Mouse (Mus musculus) kidney, postnatal 0 days (tissue): ENCODE results near the gene Exoc6b. TPM values are rescaled to one million over a fixed set of nuclear protein-coding genes. Genes with fewer than 3 reads are reported as not detected.

Experiments
- ATAC-seq: fragments of 200-750 bp; cut with Nextera tagmentation; replicated peaks from 2 replicates; pipeline ENCODE4 v1.8.0; 2017; ENCODE audit warnings: low read depth, moderate number of reproducible peaks, moderate TSS enrichment, moderate library complexity; ENCODE audit not compliant: low FRiP score
- DNase-seq: peaks from one replicate; pipeline ENCODE4 v3.0.0-alpha.2; 2016; ENCODE audit warnings: low spot score
- H3K27ac ChIP-seq: fragments of 300-500 bp; sonication (generic); 2 replicates; pipeline ENCODE4 v1.5.1; 2014; ENCODE audit warnings: mild to moderate bottlenecking
- H3K27me3 ChIP-seq: fragments of 300-500 bp; sonication (generic); 2 replicates; pipeline ENCODE4 v1.6.1; 2014; ENCODE audit warnings: low read length, mixed read lengths; ENCODE audit not compliant: insufficient read depth
- H3K36me3 ChIP-seq: fragments of 300-500 bp; sonication (generic); 2 replicates; pipeline ENCODE4 v1.6.1; 2014; ENCODE audit warnings: low read length, mixed read lengths; ENCODE audit not compliant: insufficient read depth
- H3K4me1 ChIP-seq: fragments of 300-500 bp; sonication (generic); replicated peaks from 2 replicates; pipeline ENCODE4 v1.6.1; 2014; ENCODE audit warnings: antibody characterized with exemption, low read length, mixed read lengths; ENCODE audit not compliant: insufficient read depth
- H3K4me2 ChIP-seq: fragments of 300-500 bp; sonication (generic); 2 replicates; pipeline ENCODE4 v1.6.1; 2014; ENCODE audit warnings: mild to moderate bottlenecking, low read length, moderate library complexity, mixed read lengths
- H3K4me3 ChIP-seq: fragments of 300-500 bp; sonication (generic); replicated peaks from 2 replicates; pipeline ENCODE4 v1.5.1; 2014; ENCODE audit warnings: low read depth, low read length
- H3K9ac ChIP-seq: fragments of 300-500 bp; sonication (generic); 2 replicates; pipeline ENCODE4 v1.6.1; 2014; ENCODE audit warnings: low read depth, low read length
- H3K9me3 ChIP-seq: fragments of 300-500 bp; sonication (generic); replicated peaks from 2 replicates; pipeline ENCODE4 v1.6.1; 2016; ENCODE audit warnings: low read length, inconsistent platforms, mixed read lengths
- CTCF ChIP-seq: IDR thresholded peaks from 2 replicates; pipeline ENCODE4 v1.5.1; 2016; ENCODE audit warnings: antibody characterized with exemption, low read depth, mild to moderate bottlenecking, moderate library complexity
- WGBS: fragments of 180-500 bp; shearing (Covaris S2); extraction: QIAGEN DNeasy Blood & Tissue Kit; methylation state at CpG from one replicate; pipeline ENCODE4 v1.1.7; 2014; 5-methylcytosine and 5-hydroxymethylcytosine counted together
- polyA plus RNA-seq: library from polyadenylated mRNA; unstranded; fragments of >200 nt; fragmentation: Nextera tagmentation; extraction: Ambion mirVana; gene quantifications from 2 replicates; pipeline ENCODE4 v1.2.1, GENCODE M21; 2015

Exoc6b gene
- polyA plus RNA-seq, 1 experiment from 2014 or later: 16.7 TPM

GRCm38 (mm10) chr6:84677770-84678169 lies 391.5 kb downstream of the Exoc6b start:
- no peaks in the 10 kb centered on the region for H3K27me3 ChIP-seq
- 77% methylated on average over 3 of the region's 3 CpGs for WGBS
- no peak overlapping the region for H3K27ac ChIP-seq
- H3K4me3 ChIP-seq: no peak overlapping the region
- no peak overlapping the region for H3K9ac ChIP-seq
- no peaks in the 10 kb centered on the region for H3K36me3 ChIP-seq
- H3K4me2 ChIP-seq: no peak overlapping the region
- no peaks in the 10 kb centered on the region for H3K4me1 ChIP-seq
- no peak for TF ChIP-seq CTCF
- no peaks in the 10 kb centered on the region for H3K9me3 ChIP-seq
- DNase-seq (no peak), ATAC-seq (no peak)

GRCm38 (mm10) chr6:84674936-84675335 lies 394.4 kb downstream of the Exoc6b start:
- Histone ChIP-seq H3K4me1 (no peaks in the 10 kb centered on the region), H3K9me3 (no peaks in the 10 kb centered on the region), H3K4me3 (no peak overlapping the region), H3K4me2 (no peak overlapping the region), H3K27ac (no peak overlapping the region), H3K9ac (no peak overlapping the region), H3K36me3 (no peaks in the 10 kb centered on the region), H3K27me3 (no peaks in the 10 kb centered on the region)
- no peak for ATAC-seq
- DNase-seq: no peak
- WGBS: 93% methylated on average over 3 of the region's 3 CpGs
- no peak for TF ChIP-seq CTCF

GRCm38 (mm10) chr6:84674136-84674535 lies 395.2 kb downstream of the Exoc6b start:
- Histone ChIP-seq H3K27me3 (no peaks in the 10 kb centered on the region), H3K4me1 (no peaks in the 10 kb centered on the region), H3K4me3 (no peak overlapping the region), H3K9me3 (no peaks in the 10 kb centered on the region), H3K27ac (no peak overlapping the region), H3K9ac (no peak overlapping the region), H3K4me2 (no peak overlapping the region), H3K36me3 (no peaks in the 10 kb centered on the region)
- TF ChIP-seq CTCF: no peak
- no peak for ATAC-seq
- no peak for DNase-seq
- WGBS: 86% methylated on average over 7 of the region's 7 CpGs

GRCm38 (mm10) chr6:84661451-84662112 lies 407.7 kb downstream of the Exoc6b start:
- no peak overlapping the region for H3K27ac ChIP-seq
- DNase-seq (no peak), ATAC-seq (no peak)
- no peaks in the 10 kb centered on the region for H3K27me3 ChIP-seq
- H3K4me1 ChIP-seq: peaks cover 4% of the 10 kb centered on the region; the same call in 1 of the 2 replicates
- H3K9me3 ChIP-seq: no peaks in the 10 kb centered on the region
- no peak overlapping the region for H3K4me2 ChIP-seq
- H3K36me3 ChIP-seq: no peaks in the 10 kb centered on the region
- WGBS: 75% methylated on average over 2 of the region's 2 CpGs
- TF ChIP-seq CTCF: no peak
- H3K4me3 ChIP-seq: no peak overlapping the region
- H3K9ac ChIP-seq: no peak overlapping the region

- Histone ChIP-seq H3K4me2 (no peak overlapping the region), H3K36me3 (no peaks in the 10 kb centered on the region), H3K9ac (no peak overlapping the region), H3K27ac (no peak overlapping the region), H3K9me3 (no peaks in the 10 kb centered on the region), H3K27me3 (no peaks in the 10 kb centered on the region), H3K4me1 (peaks cover 4% of the 10 kb centered on the region; the same call in 1 of the 2 replicates), H3K4me3 (no peak overlapping the region)
- TF ChIP-seq CTCF: no peak
- DNase-seq: no peak
- 79% methylated on average over 1 of the region's 1 CpGs for WGBS
- no peak for ATAC-seq
These were observed 408.3 kb downstream of the Exoc6b start for GRCm38 (mm10) chr6:84660982-84661381.

GRCm38 (mm10) chr6:84657091-84657490 lies 412.2 kb downstream of the Exoc6b start:
- Histone ChIP-seq H3K9me3 (no peaks in the 10 kb centered on the region), H3K4me1 (peaks cover 4% of the 10 kb centered on the region; the same call in 1 of the 2 replicates), H3K4me3 (no peak overlapping the region), H3K4me2 (no peak overlapping the region), H3K36me3 (no peaks in the 10 kb centered on the region), H3K27me3 (no peaks in the 10 kb centered on the region), H3K27ac (no peak overlapping the region), H3K9ac (no peak overlapping the region)
- ATAC-seq (no peak), DNase-seq (peak; percentile 29)
- WGBS: 65% methylated on average over 1 of the region's 1 CpGs
- no peak for TF ChIP-seq CTCF

GRCm38 (mm10) chr6:84656680-84657079 lies 412.6 kb downstream of the Exoc6b start:
- no peak overlapping the region for H3K4me2 ChIP-seq
- no peak overlapping the region for H3K9ac ChIP-seq
- H3K9me3 ChIP-seq: no peaks in the 10 kb centered on the region
- 46% methylated on average over 2 of the region's 2 CpGs for WGBS
- no peak overlapping the region for H3K27ac ChIP-seq
- no peak for DNase-seq
- no peak for TF ChIP-seq CTCF
- no peak for ATAC-seq
- no peak overlapping the region for H3K4me3 ChIP-seq
- H3K36me3 ChIP-seq: no peaks in the 10 kb centered on the region
- H3K27me3 ChIP-seq: no peaks in the 10 kb centered on the region
- H3K4me1 ChIP-seq: peaks cover 4% of the 10 kb centered on the region; the same call in 1 of the 2 replicates
